In the genomic region with DNA sequence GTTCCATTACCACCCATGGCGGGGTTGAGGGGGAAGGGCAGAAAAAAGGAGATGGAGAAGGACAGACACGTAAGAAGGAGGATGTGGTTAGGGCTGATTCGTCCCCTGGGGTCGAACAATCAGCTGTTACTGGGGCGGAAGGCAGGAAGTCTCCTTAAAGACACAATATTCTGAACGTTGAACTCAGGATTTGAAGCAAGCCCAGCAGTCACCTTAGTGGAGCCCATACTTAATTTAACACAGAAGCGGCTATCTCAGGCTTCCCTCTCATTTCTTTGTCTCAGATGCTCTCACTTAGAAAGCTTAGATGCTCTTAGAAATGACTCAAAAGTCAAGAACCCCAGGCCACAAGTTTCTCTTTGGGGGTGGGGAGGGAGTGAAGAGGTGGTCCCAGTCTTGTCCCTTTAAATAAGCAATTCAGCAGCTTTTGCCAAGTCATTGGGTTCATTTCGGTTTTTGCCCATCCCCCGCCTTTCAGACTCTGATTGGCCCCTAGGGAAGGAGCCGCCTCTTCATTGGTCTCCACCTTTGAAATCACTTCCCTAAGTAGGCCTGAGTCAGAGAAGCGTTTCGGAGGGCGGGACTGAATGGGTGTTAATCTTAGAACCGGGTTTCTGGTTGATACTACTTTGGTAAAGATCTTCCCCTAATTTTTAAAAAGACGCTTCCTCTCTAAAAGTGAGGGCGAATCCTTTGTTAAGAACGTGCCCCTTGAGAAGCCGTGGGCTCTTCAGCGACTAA, we compare ENCODE assay signal across 8 mouse cellular contexts. TPM values are rescaled to one million over a fixed set of nuclear protein-coding genes. Genes with fewer than 3 reads are reported as not detected.
DNase-seq lines count a peak whose midpoint lies in the region; ATAC-seq and TF ChIP-seq lines count a peak whose summit lies in the region.

No protein-coding gene starts in this region.

- peak overlapping the region; percentile 91 for H3K27ac ChIP-seq in hindbrain, embryonic 10.5 days
- H3K27ac ChIP-seq in lung, embryonic 15.5 days: peak overlapping the region; percentile 98
- H3K27ac ChIP-seq in olfactory bulb, adult 2 months (ENCODE audit: insufficient read depth, low read depth, low read length): peak overlapping the region; percentile 89

- peak; percentile 59; the same call in 1 of the 2 replicates for ATAC-seq in lung, embryonic 15.5 days (ENCODE audit: borderline replicate concordance, extremely low read depth, low FRiP score, low TSS enrichment)

- DNase-seq in MN1 (ENCODE audit: low spot score): peak; percentile 90
- peak; percentile 89 for DNase-seq in cerebellum, adult 8-10 months
- DNase-seq in forelimb bud, embryonic 11.5 days (ENCODE audit: low read depth, low spot score): peak; percentile 84
- peak; percentile 87 for DNase-seq in hindbrain, embryonic 10.5 days (ENCODE audit: low spot score)
- DNase-seq in layer of hippocampus, adult 9-10 months (ENCODE audit: low spot score): peak; percentile 93
- DNase-seq in thymus, adult 18-20 months: peak; percentile 79 to 90

- no peak for TF ChIP-seq CTCF in olfactory bulb, adult 2 months (IDR thresholded peaks at IDR 0.05; ENCODE audit: insufficient read depth, low read depth, low read length)

- H3K4me1 ChIP-seq in hindbrain, embryonic 10.5 days (replicated peaks): peaks cover 43% of the 10 kb centered on the region
- H3K4me1 ChIP-seq in lung, embryonic 15.5 days: peaks cover 35% of the 10 kb centered on the region
- H3K4me1 ChIP-seq in olfactory bulb, adult 2 months (ENCODE audit: control insufficient read depth, insufficient read depth, low read length): peaks cover 30% of the 10 kb centered on the region

- peak overlapping the region; percentile 79 for H3K4me3 ChIP-seq in hindbrain, embryonic 10.5 days
- peak overlapping the region; percentile 46 for H3K4me3 ChIP-seq in lung, embryonic 15.5 days
- peak overlapping the region; percentile 48 for H3K4me3 ChIP-seq in olfactory bulb, adult 2 months (ENCODE audit: insufficient read depth, low read depth, low read length)

- no peaks in the 10 kb centered on the region for H3K27me3 ChIP-seq in hindbrain, embryonic 10.5 days (ENCODE audit: insufficient read depth, poor library complexity, severe bottlenecking)
- H3K27me3 ChIP-seq in lung, embryonic 15.5 days: no peaks in the 10 kb centered on the region

- peaks cover 8% of the 10 kb centered on the region for H3K36me3 ChIP-seq in hindbrain, embryonic 10.5 days
- H3K36me3 ChIP-seq in lung, embryonic 15.5 days: peaks cover 3% of the 10 kb centered on the region

- H3K4me2 ChIP-seq in lung, embryonic 15.5 days: peak overlapping the region; percentile 98

- H3K9ac ChIP-seq in lung, embryonic 15.5 days: peak overlapping the region; percentile 59

- no peak for TF ChIP-seq POLR2A in olfactory bulb, adult 2 months (IDR thresholded peaks at IDR 0.05; ENCODE audit: insufficient read depth, low read depth, low read length)

- H3K9me3 ChIP-seq in hindbrain, embryonic 10.5 days: no peaks in the 10 kb centered on the region
- no peaks in the 10 kb centered on the region for H3K9me3 ChIP-seq in lung, embryonic 15.5 days

- WGBS in hindbrain, embryonic 10.5 days: 2% methylated on average over 19 of the region's 19 CpGs
- WGBS in lung, embryonic 15.5 days: 6% methylated on average over 19 of the region's 19 CpGs
- 5% methylated on average over 19 of the region's 19 CpGs for WGBS in olfactory bulb, adult 2 months

RNA-seq across cellular contexts. Expression of gene Tlcd2, which starts 1.2 kb away (rescaled TPM):
- 11.7 and 12.4 TPM in 2 replicates for polyA plus RNA-seq in hindbrain, embryonic 10.5 days (2016; fragmentation: Nextera tagmentation; extraction: Ambion mirVana)
- 15.9 and 18.0 TPM in 2 replicates for polyA plus RNA-seq in lung, embryonic 15.5 days (2015; fragmentation: Nextera tagmentation; extraction: Ambion mirVana)
- polyA plus RNA-seq in olfactory bulb, adult 2 months (2012; ENCODE audit: insufficient read depth, insufficient read length, low replicate concordance, missing spikeins): not detected in 2 replicates

RNA-seq across cellular contexts. Expression of gene Wdr81, which starts 5.8 kb away (rescaled TPM):
- polyA plus RNA-seq in hindbrain, embryonic 10.5 days (2016; fragmentation: Nextera tagmentation; extraction: Ambion mirVana): 7.7 and 8.6 TPM in 2 replicates
- 4.5 and 4.8 TPM in 2 replicates for polyA plus RNA-seq in lung, embryonic 15.5 days (2015; fragmentation: Nextera tagmentation; extraction: Ambion mirVana)
- polyA plus RNA-seq in olfactory bulb, adult 2 months (2012; ENCODE audit: insufficient read depth, insufficient read length, low replicate concordance, missing spikeins): not detected in 2 replicates

RNA-seq across cellular contexts. Expression of gene Serpinf2, which starts 20.9 kb away (rescaled TPM):
- polyA plus RNA-seq in hindbrain, embryonic 10.5 days (2016; fragmentation: Nextera tagmentation; extraction: Ambion mirVana): 0.07 TPM in 1 of 2 replicates, not detected in the other
- polyA plus RNA-seq in lung, embryonic 15.5 days (2015; fragmentation: Nextera tagmentation; extraction: Ambion mirVana): 0.89 and 4.3 TPM in 2 replicates
- polyA plus RNA-seq in olfactory bulb, adult 2 months (2012; ENCODE audit: insufficient read depth, insufficient read length, low replicate concordance, missing spikeins): not detected in 2 replicates

RNA-seq across cellular contexts. Expression of gene Prpf8, which starts 26.3 kb away (rescaled TPM):
- 74.8 and 78.1 TPM in 2 replicates for polyA plus RNA-seq in hindbrain, embryonic 10.5 days (2016; fragmentation: Nextera tagmentation; extraction: Ambion mirVana)
- polyA plus RNA-seq in lung, embryonic 15.5 days (2015; fragmentation: Nextera tagmentation; extraction: Ambion mirVana): 56.9 and 57.3 TPM in 2 replicates
- polyA plus RNA-seq in olfactory bulb, adult 2 months (2012; ENCODE audit: insufficient read depth, insufficient read length, low replicate concordance, missing spikeins): 102 and 148 TPM in 2 replicates

RNA-seq across cellular contexts. Expression of gene Serpinf1, which starts 37.8 kb away (rescaled TPM):
- polyA plus RNA-seq in hindbrain, embryonic 10.5 days (2016; fragmentation: Nextera tagmentation; extraction: Ambion mirVana): 95.3 and 106 TPM in 2 replicates
- 46.1 and 57.0 TPM in 2 replicates for polyA plus RNA-seq in lung, embryonic 15.5 days (2015; fragmentation: Nextera tagmentation; extraction: Ambion mirVana)
- not detected in 2 replicates for polyA plus RNA-seq in olfactory bulb, adult 2 months (2012; ENCODE audit: insufficient read depth, insufficient read length, low replicate concordance, missing spikeins)

Comparison
In these comparisons a context has a peak if more than half of its experiments do, and no peak if none do; other contexts are left out.
1. Peak in every context shown above with its lines: DNase-seq, ATAC-seq, H3K4me3 ChIP-seq and H3K27ac ChIP-seq.
2. RNA of gene Tlcd2, which starts 1.2 kb away (polyA plus RNA-seq): 15.9 to 18.0 TPM in lung, embryonic 15.5 days and 11.7 to 12.4 TPM in hindbrain, embryonic 10.5 days; not detected in olfactory bulb, adult 2 months; every median in the first group is over 10 times any median in the second.